Mouse (Mus musculus) lung, adult 2 months (tissue): Measurements from ENCODE around the gene Prkch. TPM values are rescaled to one million over a fixed set of nuclear protein-coding genes. Genes with fewer than 3 reads are reported as not detected.

Experiments
- DNase-seq: peaks from one replicate; pipeline ENCODE4 v3.0.0; 2022
- H3K4me1 ChIP-seq: fragments of 200-500 bp; 2 replicates; pipeline ENCODE4 v1.6.1; 2011; ENCODE audit warnings: low read length; ENCODE audit not compliant: control insufficient read depth, insufficient read depth
- H3K4me3 ChIP-seq: fragments of 200-500 bp; replicated peaks from 2 replicates; pipeline ENCODE3; 2011; ENCODE audit warnings: low read depth, mild to moderate bottlenecking, control low read depth, low read length; ENCODE audit errors: extremely low read depth
- CTCF ChIP-seq: fragments of 200-500 bp; IDR thresholded peaks from 2 replicates; pipeline ENCODE4 v1.5.1; 2011; ENCODE audit warnings: mild to moderate bottlenecking, low read length, control low read depth; ENCODE audit not compliant: insufficient read depth
- POLR2A ChIP-seq: fragments of 200-500 bp; IDR thresholded peaks from 2 replicates; pipeline ENCODE4 v1.6.1; 2011; ENCODE audit warnings: low read depth, mild to moderate bottlenecking, control low read depth, low read length, borderline replicate concordance; ENCODE audit errors: extremely low read depth
- WGBS: fragments of 180-500 bp; shearing (Covaris S2); methylation state at CpG from one replicate; pipeline ENCODE4 v1.1.7; 2018; 5-methylcytosine and 5-hydroxymethylcytosine counted together
- polyA plus RNA-seq: library from polyadenylated mRNA; depleted of rRNA; stranded (reverse); fragments of >200 nt; gene quantifications from 2 replicates; pipeline ENCODE4 v1.2.3, GENCODE M21; 2012

Gene Prkch
- polyA plus RNA-seq, 1 experiment, result 41.8 TPM

- DNase-seq, result no peak
- Histone ChIP-seq H3K4me3 (no peak overlapping the region), H3K4me1 (peaks cover 16% of the 10 kb centered on the region)
- 70% methylated on average over 13 of the region's 13 CpGs for WGBS
- TF ChIP-seq POLR2A (no peak), CTCF (no peak)
Measured at GRCm38 (mm10) chr12:73793216-73793615, 208.6 kb downstream of the Prkch start.

DNA sequence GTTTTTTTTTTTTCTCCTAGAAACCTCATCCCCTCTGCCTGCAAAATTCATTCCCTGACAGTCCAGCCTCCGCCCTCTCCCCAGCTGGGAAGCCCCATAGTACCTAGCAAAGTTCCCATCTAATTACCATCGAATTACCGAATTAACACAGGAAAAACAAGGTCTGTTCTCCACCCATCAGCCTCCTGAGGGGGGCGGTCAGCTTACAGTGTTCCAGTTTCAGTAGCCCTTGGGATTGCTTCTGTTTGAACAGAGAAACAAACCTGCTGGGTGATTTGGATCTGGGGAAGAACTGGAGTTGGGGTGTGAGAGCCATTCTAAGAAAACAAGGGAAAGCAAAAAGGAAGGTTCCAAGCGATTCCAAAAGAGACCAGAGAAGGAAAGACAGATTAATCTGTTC, 209.1 kb downstream of the Prkch start:
- H3K4me1 ChIP-seq, result peaks cover 16% of the 10 kb centered on the region
- no peak for DNase-seq
- TF ChIP-seq POLR2A (no peak), CTCF (no peak)
- WGBS, result 26% methylated on average over 5 of the region's 5 CpGs
- H3K4me3 ChIP-seq, result no peak overlapping the region

- Histone ChIP-seq H3K4me1 (peaks cover 16% of the 10 kb centered on the region), H3K4me3 (no peak overlapping the region)
- DNase-seq, result peak; percentile 73
- TF ChIP-seq POLR2A, result no peak
- no peak for TF ChIP-seq CTCF
- WGBS, result 24% methylated on average over 17 of the region's 17 CpGs
Measured at GRCm38 (mm10) chr12:73794151-73794883, 209.7 kb downstream of the Prkch start.

DNA sequence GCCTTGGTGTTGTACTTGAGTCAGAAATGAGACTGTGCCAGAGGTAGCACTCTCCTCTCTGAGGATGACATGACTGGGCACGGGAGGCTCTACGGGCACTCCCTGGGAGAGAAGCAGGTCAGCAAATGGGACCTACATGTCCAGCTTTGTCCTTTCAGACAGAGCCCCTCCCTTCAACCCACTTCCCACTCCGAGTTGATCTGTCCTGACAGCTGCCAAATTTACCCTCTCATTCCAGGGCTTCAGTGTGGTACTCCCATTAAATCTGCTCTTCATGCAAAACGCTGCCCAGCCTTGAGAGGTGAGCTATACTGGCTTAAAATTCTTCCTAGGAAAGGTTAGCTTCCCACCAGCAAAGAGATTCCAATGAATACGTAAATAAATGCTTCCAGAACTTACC, 215.1 kb downstream of the Prkch start:
- peaks cover 10% of the 10 kb centered on the region; the same call in 1 of the 2 replicates for H3K4me1 ChIP-seq
- DNase-seq, result no peak
- no peak for TF ChIP-seq CTCF
- TF ChIP-seq POLR2A, result no peak
- no peak overlapping the region for H3K4me3 ChIP-seq
- WGBS, result 85% methylated on average over 5 of the region's 5 CpGs

- H3K4me3 ChIP-seq, result no peak overlapping the region
- 17% methylated on average over 3 of the region's 3 CpGs for WGBS
- TF ChIP-seq CTCF, result no peak
- TF ChIP-seq POLR2A, result no peak
- DNase-seq, result no peak
- H3K4me1 ChIP-seq, result peaks cover 10% of the 10 kb centered on the region; the same call in 1 of the 2 replicates
Measured at GRCm38 (mm10) chr12:73800886-73801285, 216.3 kb downstream of the Prkch start.

DNA sequence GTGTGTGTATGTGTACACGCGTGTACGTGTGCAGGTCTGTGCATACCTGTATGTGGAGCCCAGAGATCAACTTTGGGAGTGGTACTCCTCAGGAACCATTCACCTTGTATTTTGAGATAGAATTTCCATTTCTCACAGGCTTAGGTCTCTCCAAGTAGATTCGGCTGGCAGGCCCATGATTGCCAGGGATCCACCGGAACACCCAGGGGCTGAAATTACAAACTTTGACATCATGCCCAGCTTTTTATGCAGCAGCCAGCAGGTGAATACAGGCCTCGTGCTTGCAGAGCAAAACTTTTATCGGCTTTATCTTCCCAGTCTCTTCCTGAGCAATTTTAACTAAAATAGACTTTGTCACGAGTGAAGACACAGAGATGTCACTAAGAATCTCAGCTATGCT, 217.2 kb downstream of the Prkch start:
- H3K4me1 ChIP-seq, result peaks cover 10% of the 10 kb centered on the region; the same call in 1 of the 2 replicates
- DNase-seq, result no peak
- no peak overlapping the region for H3K4me3 ChIP-seq
- whole genome bisulfite sequencing, result 91% methylated on average over 8 of the region's 8 CpGs
- TF ChIP-seq CTCF (no peak), POLR2A (no peak)

DNA sequence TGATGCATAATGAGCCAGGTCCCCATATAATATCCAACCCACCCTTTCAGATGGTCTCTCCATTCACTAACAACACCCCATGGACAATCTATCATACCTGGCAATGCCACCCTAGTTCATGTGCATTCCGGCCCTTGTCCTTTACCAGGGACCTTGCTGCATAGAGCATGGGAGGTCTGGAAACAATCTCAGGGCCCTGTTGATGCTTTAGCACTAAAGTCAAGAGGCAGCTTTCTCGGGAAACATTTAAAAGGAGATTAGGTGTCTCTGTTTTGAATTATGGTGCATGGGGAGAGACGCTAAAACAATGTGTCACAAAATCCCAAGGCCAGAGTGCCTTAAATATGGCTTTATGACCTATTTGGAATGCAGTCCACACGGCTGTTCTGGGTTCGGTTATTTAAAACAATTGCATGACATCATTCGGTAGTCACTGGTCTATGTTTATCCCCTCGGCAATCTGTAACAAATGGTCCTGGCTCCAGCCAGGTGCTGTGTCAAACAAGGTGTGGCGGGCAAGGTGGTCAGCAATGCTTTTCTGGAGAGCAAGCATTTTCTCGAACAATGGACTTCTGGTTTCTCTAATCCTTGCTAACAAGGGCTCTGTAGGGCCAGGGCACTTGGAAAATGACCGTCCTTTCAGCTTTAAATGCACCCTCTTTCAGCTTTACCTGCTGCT, 217.9 kb downstream of the Prkch start:
- Histone ChIP-seq H3K4me3 (no peak overlapping the region), H3K4me1 (peaks cover 10% of the 10 kb centered on the region; the same call in 1 of the 2 replicates)
- 80% methylated on average over 10 of the region's 10 CpGs for WGBS
- DNase-seq, result no peak
- TF ChIP-seq POLR2A (no peak), CTCF (no peak)

GRCm38 (mm10) chr12:73803946-73804345, 219.3 kb downstream of the Prkch start:
- TF ChIP-seq CTCF (no peak), POLR2A (no peak)
- 90% methylated on average over 4 of the region's 4 CpGs for WGBS
- Histone ChIP-seq H3K4me3 (no peak overlapping the region), H3K4me1 (peaks cover 10% of the 10 kb centered on the region; the same call in 1 of the 2 replicates)
- DNase-seq, result no peak

- no peak for TF ChIP-seq POLR2A
- TF ChIP-seq CTCF, result no peak
- peaks cover 11% of the 10 kb centered on the region; the same call in 1 of the 2 replicates for H3K4me1 ChIP-seq
- no peak overlapping the region for H3K4me3 ChIP-seq
- DNase-seq, result no peak
- WGBS, result 66% methylated on average over 3 of the region's 3 CpGs
Measured at GRCm38 (mm10) chr12:73805541-73805940, 220.9 kb downstream of the Prkch start.
